Mouse (Mus musculus): ENCODE results near the gene Zfp574. TPM values are rescaled to one million over a fixed set of nuclear protein-coding genes. Genes with fewer than 3 reads are reported as not detected.

Zfp574 gene
- polyA plus RNA-seq, 1 experiment from 2014 or later = 38.7 TPM

DNA sequence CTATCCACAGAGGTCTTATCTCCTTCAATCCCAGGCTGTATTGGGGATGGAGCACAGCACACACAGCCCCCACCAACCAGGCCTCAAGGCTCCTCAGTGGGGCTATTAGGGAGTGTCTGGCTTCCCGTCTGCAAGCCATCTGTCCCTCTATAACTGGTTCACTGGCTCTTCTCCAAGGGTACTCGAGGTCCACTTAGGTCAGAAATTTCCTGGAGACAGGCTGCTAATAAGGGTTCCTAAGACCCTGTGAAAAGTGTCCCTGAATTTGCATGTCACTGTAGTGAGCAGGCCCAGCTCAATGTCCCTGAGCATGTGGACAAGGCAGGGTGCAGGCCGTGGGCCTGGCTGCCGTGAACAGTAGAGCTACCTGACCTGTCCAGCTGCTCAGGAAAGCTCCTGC, 15.4 kb upstream of the Zfp574 start:
- ATAC-seq (ENCODE audit: low FRiP score, low read depth) = no peak
- 91% methylated on average over 4 of the region's 4 CpGs for WGBS
- Histone ChIP-seq H3K4me3 (no peak overlapping the region), H3K9me3 (no peaks in the 10 kb centered on the region), H3K4me2 (replicated peaks) (no peak overlapping the region), H3K4me1 (no peaks in the 10 kb centered on the region), H3K36me3 (peaks cover 92% of the 10 kb centered on the region), H3K27me3 (replicated peaks) (no peaks in the 10 kb centered on the region), H3K9ac (no peak overlapping the region), H3K27ac (no peak overlapping the region)

DNA sequence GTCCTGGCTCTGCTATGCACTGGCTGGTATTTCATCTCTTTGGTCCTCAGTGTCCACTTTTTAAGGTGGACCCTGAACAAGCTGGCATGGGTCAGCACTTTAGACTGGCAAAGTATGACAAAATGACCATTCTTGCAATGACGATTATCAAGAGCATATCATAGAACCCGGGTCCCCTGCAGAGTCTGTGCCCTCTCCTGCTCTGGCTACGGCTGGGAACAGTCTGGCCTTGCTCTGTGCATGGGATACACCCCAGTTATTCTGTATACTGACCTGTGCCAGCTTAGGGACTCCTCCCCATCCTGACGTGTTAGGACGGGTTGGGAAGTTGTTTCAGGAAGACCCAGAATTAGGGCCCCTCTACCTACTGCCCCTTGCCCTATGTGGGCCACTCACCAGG, 14.5 kb upstream of the Zfp574 start:
- Histone ChIP-seq H3K4me1 (no peaks in the 10 kb centered on the region), H3K36me3 (peaks cover 92% of the 10 kb centered on the region), H3K4me2 (replicated peaks) (no peak overlapping the region), H3K27me3 (replicated peaks) (no peaks in the 10 kb centered on the region), H3K4me3 (no peak overlapping the region), H3K27ac (no peak overlapping the region), H3K9ac (no peak overlapping the region), H3K9me3 (no peaks in the 10 kb centered on the region)
- WGBS = 96% methylated on average over 5 of the region's 5 CpGs
- ATAC-seq (ENCODE audit: low FRiP score, low read depth) = no peak

DNA sequence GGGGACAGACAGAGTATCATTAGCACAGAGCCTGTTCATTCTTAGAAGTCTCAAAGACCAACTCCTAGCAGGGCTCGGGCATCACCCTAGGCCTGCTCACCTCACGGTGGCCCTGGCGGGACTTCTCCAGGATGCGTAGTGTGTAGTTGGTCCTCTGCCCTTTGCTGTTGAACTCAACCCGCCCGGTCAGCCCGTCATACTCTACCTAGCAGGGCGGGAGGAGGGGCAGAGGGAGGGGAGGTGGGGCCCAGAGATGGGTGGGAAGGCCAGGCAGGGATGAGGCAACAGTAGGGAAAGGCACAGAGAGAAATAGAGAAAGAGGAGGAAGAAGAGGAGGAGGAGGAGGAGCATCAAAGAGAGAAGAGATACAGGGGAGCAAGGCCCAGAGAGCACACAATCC, 14.0 kb upstream of the Zfp574 start:
- ATAC-seq (ENCODE audit: low FRiP score, low read depth) = no peak
- no peak overlapping the region for H3K4me2 ChIP-seq (replicated peaks)
- H3K4me1 ChIP-seq = no peaks in the 10 kb centered on the region
- no peaks in the 10 kb centered on the region for H3K27me3 ChIP-seq (replicated peaks)
- no peak overlapping the region for H3K4me3 ChIP-seq
- WGBS = 93% methylated on average over 8 of the region's 8 CpGs
- H3K27ac ChIP-seq = no peak overlapping the region
- H3K36me3 ChIP-seq = peaks cover 92% of the 10 kb centered on the region
- H3K9me3 ChIP-seq = no peaks in the 10 kb centered on the region
- H3K9ac ChIP-seq = no peak overlapping the region

DNA sequence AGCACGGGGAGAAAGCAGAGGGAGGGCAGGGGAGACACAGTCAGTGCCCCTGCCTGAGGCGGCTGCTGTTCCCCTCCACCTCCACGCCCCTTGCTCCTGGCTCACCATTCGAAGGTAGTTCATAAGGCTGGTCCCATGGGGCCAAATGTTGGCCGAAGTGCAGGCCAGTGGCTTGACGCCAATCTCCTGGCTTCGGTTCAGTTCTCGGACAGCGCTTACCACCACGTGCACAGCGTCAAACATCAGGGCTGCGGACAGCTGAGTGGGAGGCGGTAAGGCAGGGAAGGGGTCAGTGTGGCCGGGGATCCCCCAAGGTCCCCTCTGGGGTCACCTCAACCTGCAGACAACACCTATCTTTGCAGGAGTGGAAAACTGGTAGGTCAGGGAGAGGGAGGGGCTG, 13.5 kb upstream of the Zfp574 start:
- H3K27ac ChIP-seq = no peak overlapping the region
- H3K4me2 ChIP-seq (replicated peaks) = no peak overlapping the region
- no peaks in the 10 kb centered on the region for H3K27me3 ChIP-seq (replicated peaks)
- no peaks in the 10 kb centered on the region for H3K4me1 ChIP-seq
- ATAC-seq (ENCODE audit: low FRiP score, low read depth) = no peak
- 95% methylated on average over 14 of the region's 14 CpGs for WGBS
- H3K9ac ChIP-seq = no peak overlapping the region
- H3K9me3 ChIP-seq = no peaks in the 10 kb centered on the region
- H3K4me3 ChIP-seq = no peak overlapping the region
- H3K36me3 ChIP-seq = peaks cover 93% of the 10 kb centered on the region

DNA sequence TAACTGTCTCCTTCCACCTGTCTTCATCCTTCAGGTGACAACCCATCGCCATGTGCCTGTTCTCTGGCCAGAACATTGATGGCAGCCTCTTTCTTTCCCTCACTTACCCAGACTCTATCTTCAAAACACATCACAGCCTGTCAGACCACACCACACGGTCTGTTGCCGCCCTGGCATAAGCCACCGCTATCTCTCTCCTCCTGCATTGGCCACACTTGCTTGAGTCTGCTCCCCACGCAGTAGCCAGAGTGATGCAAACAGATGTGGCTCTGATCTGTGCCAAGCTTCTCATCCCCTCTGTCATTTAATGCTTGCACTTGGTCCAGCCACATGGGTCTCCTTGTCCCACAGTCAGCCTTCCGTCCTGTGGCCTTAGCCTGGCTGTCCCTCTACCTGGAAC, 9.0 kb upstream of the Zfp574 start:
- H3K4me2 ChIP-seq (replicated peaks) = no peak overlapping the region
- no peak overlapping the region for H3K4me3 ChIP-seq
- peaks cover 5% of the 10 kb centered on the region for H3K4me1 ChIP-seq
- WGBS = 96% methylated on average over 6 of the region's 6 CpGs
- no peaks in the 10 kb centered on the region for H3K27me3 ChIP-seq (replicated peaks)
- no peak overlapping the region for H3K27ac ChIP-seq
- H3K9ac ChIP-seq = no peak overlapping the region
- no peak for ATAC-seq (ENCODE audit: low FRiP score, low read depth)
- H3K9me3 ChIP-seq = no peaks in the 10 kb centered on the region
- peaks cover 89% of the 10 kb centered on the region for H3K36me3 ChIP-seq

DNA sequence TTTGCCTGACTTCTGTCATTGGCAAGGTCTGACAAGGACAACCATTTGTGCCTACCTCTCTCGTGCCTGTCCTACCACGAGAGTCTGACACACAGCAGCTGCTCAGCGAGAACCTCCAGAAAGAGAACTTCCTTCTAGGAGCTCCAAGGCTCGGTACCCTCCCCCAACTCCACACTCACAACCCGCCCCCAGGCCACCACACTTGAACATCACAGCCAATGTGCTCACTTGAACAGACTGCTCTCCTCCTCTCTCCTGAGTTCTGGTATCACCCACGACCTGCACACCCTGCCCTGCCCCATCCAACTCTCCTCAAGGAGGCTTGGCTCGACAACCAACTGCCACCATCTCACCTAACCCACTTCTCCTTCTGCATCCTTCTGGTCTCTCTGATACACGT, 8.5 kb upstream of the Zfp574 start:
- H3K4me2 ChIP-seq (replicated peaks) = no peak overlapping the region
- peaks cover 10% of the 10 kb centered on the region for H3K4me1 ChIP-seq
- no peak overlapping the region for H3K27ac ChIP-seq
- no peaks in the 10 kb centered on the region for H3K9me3 ChIP-seq
- 90% methylated on average over 8 of the region's 8 CpGs for WGBS
- H3K9ac ChIP-seq = no peak overlapping the region
- no peaks in the 10 kb centered on the region for H3K27me3 ChIP-seq (replicated peaks)
- no peak for ATAC-seq (ENCODE audit: low FRiP score, low read depth)
- H3K4me3 ChIP-seq = no peak overlapping the region
- peaks cover 85% of the 10 kb centered on the region for H3K36me3 ChIP-seq

DNA sequence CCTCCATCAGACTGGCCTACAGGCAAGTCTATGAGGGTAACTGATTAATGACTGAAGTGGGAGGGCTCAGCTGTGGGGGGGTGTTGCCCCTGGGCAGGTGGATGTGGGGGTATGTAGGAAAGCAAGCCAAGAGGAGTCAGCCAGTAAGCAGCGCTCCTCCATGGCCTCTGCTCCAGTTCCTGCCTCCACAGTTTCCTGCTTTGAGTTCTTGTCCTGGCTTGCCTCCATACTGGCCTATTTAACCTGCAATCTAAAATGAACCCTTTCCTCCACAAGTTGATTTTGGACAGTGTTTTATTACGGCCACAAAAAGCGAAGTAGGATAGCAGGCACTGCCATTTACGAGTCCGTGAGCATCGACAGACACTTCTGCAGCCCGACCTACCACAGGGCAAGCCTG, 5.0 kb upstream of the Zfp574 start:
- Histone ChIP-seq H3K4me1 (peaks cover 38% of the 10 kb centered on the region), H3K27ac (no peak overlapping the region), H3K9ac (no peak overlapping the region), H3K27me3 (replicated peaks) (no peaks in the 10 kb centered on the region), H3K9me3 (no peaks in the 10 kb centered on the region), H3K4me3 (no peak overlapping the region), H3K4me2 (replicated peaks) (no peak overlapping the region), H3K36me3 (peaks cover 56% of the 10 kb centered on the region)
- 83% methylated on average over 7 of the region's 7 CpGs for WGBS
- ATAC-seq (ENCODE audit: low FRiP score, low read depth) = no peak

DNA sequence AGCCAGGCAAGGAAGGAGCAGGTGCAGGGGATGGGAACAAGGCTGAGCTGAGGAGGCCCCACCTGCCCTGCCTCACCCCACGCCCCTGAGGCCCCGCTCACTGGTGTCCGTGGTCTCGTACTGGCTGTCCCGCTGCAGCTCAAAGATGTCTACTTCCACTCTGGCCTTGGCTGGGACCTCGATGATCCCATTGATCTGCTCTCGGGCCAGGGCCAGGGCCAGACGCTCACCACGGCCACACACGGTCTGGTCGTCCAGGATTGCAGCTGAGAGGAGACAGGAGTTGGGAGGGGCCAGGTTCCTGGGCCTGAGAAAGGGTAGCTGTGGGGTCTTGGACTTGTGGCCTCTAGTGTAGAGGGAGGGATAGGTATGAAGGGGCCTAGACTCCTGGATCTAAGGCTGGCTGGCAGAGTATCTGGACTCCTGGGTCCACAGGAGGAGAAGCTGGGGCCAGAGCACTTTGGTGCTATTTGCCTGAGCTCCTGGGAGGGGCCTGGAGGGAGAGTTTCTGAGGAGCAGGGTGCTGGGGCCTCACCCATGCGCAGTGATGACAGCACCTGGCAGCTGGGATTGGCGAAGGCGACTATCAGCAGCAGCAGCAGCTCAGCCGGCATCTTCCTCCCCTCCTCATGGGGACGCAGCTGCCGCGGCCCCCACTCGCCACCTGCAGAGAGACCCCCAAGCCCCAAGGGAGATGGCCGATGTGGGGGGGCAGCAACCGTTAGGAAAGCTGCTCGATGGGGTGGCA, 4.3 kb upstream of the Zfp574 start:
- Histone ChIP-seq H3K27ac (no peak overlapping the region), H3K4me1 (peaks cover 42% of the 10 kb centered on the region), H3K36me3 (peaks cover 48% of the 10 kb centered on the region), H3K27me3 (replicated peaks) (no peaks in the 10 kb centered on the region), H3K9ac (0 out of 2 replicates have a peak overlapping the region, but pooled peaks have one; percentile 13), H3K9me3 (no peaks in the 10 kb centered on the region), H3K4me3 (no peak overlapping the region), H3K4me2 (replicated peaks) (peak overlapping the region; percentile 96)
- no peak for ATAC-seq (ENCODE audit: low FRiP score, low read depth)
- 80% methylated on average over 22 of the region's 22 CpGs for WGBS

DNA sequence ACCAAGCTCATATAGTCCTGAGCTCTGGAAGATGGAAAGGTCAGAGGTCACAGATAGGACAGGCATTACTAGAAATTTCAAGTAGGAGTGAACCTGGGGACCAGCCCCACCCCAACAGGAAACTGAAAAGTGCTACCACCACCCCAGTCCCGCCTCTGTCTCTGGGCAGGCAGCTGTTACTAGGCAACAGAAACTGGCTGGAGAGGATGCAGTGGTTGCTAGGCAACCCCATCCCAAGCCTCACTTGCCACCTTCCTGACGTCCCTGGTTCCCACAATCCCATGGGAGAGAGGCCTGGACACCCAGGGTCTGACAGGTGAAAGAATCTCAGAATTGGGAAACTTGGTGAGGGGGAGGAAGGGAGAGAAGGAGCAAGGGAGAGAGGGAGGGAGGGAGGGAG, 3.6 kb upstream of the Zfp574 start:
- peaks cover 49% of the 10 kb centered on the region for H3K4me1 ChIP-seq
- H3K9ac ChIP-seq = 0 out of 2 replicates have a peak overlapping the region, but pooled peaks have one; percentile 13
- H3K4me2 ChIP-seq (replicated peaks) = peak overlapping the region; percentile 96
- peaks cover 42% of the 10 kb centered on the region for H3K36me3 ChIP-seq
- 12% methylated on average over 2 of the region's 2 CpGs for WGBS
- no peaks in the 10 kb centered on the region for H3K27me3 ChIP-seq (replicated peaks)
- no peak overlapping the region for H3K27ac ChIP-seq
- no peak overlapping the region for H3K4me3 ChIP-seq
- ATAC-seq (ENCODE audit: low FRiP score, low read depth) = peak; percentile 49; the same call in 1 of the 2 replicates
- no peaks in the 10 kb centered on the region for H3K9me3 ChIP-seq

DNA sequence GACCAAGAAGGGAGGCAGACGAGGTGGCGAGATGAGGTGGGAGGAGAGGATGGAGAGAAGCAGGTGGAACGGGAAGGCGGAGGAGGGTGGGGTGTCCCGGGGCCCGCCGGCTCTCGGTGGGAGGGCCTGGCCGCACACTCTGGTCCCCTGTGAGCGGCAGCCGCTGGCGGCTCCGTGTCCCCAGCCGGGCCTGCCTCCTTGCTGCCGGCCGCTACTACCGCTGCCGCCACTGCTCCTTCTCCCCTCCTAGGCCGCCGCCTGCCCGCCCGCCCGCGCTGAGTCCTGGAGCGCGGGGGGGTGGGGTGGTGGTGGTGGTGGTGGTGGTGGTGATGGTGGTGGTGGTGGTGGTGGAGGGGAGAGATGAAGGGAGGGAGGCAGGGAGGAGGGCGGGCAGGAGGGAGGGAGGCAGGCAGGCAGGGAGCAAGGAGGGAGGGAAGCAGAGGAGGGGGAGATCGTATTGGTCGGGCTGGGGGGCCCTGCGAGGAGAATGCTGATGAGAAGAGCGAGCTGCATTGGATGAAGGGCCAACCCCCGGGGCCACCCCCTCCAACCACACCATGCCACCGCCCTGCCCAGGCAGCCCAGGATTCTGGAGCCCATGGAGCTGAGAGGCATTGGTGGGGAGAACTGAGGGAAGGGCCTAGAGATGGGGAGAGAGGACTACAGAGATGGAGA, 486 bp downstream of the Zfp574 start:
- Histone ChIP-seq H3K4me3 (peak overlapping the region; percentile 56), H3K9ac (peak overlapping the region; percentile 83), H3K9me3 (no peaks in the 10 kb centered on the region), H3K27ac (peak overlapping the region; percentile 82), H3K27me3 (replicated peaks) (no peaks in the 10 kb centered on the region), H3K4me2 (replicated peaks) (peak overlapping the region; percentile 96), H3K36me3 (peaks cover 7% of the 10 kb centered on the region), H3K4me1 (peaks cover 64% of the 10 kb centered on the region)
- under 1% methylated on average over 22 of the region's 33 CpGs for WGBS
- ATAC-seq (ENCODE audit: low FRiP score, low read depth) = 0 out of 2 replicates have a peak, but pooled peaks have one; percentile 11

DNA sequence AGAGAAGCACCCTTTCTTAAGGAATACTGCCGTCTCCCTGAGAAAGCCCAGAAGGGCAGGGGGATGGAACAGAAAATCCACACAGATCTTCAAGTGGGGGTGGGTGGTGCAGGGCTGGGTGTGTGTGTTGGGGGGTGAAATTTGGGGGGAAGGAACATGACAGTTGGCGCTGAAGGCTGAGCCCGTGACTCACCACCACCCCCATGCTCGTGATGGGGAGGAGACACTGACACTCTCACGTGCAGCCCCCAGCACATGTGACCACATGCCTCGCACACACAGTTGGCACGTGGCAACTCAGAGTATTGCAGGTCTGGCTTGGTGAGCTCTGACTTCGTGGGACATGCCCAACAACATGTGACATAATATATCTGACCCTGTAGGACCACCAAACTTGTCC, 1.6 kb downstream of the Zfp574 start:
- H3K4me2 ChIP-seq (replicated peaks) = no peak overlapping the region; the same call in 1 of the 2 replicates
- 85% methylated on average over 8 of the region's 8 CpGs for WGBS
- H3K27ac ChIP-seq = no peak overlapping the region
- peaks cover 64% of the 10 kb centered on the region for H3K4me1 ChIP-seq
- no peaks in the 10 kb centered on the region for H3K36me3 ChIP-seq
- no peaks in the 10 kb centered on the region for H3K9me3 ChIP-seq
- no peak overlapping the region for H3K4me3 ChIP-seq
- H3K9ac ChIP-seq = no peak overlapping the region
- H3K27me3 ChIP-seq (replicated peaks) = no peaks in the 10 kb centered on the region
- no peak for ATAC-seq (ENCODE audit: low FRiP score, low read depth)

DNA sequence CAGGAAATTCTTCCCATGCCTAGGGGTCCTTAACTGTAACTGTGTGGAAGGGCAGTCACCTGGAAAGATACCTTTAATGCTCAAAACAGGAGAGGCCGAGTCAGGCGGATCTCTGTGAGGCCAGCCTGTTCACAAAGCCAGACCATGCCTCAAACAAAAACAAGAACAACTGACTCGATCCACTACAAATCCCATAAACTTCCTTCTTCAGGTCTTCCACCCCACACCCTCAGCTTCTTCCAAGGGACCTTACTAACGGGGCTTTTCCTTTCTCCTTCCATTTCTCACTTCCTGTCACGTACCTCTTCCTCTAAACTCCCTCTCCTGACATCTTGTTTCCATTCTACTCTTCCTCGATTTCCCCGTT, 3.9 kb downstream of the Zfp574 start:
- Histone ChIP-seq H3K4me1 (peaks cover 50% of the 10 kb centered on the region), H3K9me3 (no peaks in the 10 kb centered on the region), H3K27me3 (replicated peaks) (no peaks in the 10 kb centered on the region), H3K27ac (peak overlapping the region; percentile 83), H3K9ac (peak overlapping the region; percentile 52), H3K4me3 (peak overlapping the region; percentile 33), H3K4me2 (replicated peaks) (peak overlapping the region; percentile 63), H3K36me3 (peaks cover 20% of the 10 kb centered on the region)
- WGBS = 23% methylated on average over 7 of the region's 7 CpGs
- no peak for ATAC-seq (ENCODE audit: low FRiP score, low read depth)

Data from neural tube, embryonic 12.5 days (tissue).